Mouse (Mus musculus): Measurements from ENCODE around the gene Exosc5. TPM values are rescaled to one million over a fixed set of nuclear protein-coding genes. Genes with fewer than 3 reads are reported as not detected.

The Exosc5 gene
- polyA plus RNA-seq, 1 experiment from 2014 or later = 86.4 TPM

DNA sequence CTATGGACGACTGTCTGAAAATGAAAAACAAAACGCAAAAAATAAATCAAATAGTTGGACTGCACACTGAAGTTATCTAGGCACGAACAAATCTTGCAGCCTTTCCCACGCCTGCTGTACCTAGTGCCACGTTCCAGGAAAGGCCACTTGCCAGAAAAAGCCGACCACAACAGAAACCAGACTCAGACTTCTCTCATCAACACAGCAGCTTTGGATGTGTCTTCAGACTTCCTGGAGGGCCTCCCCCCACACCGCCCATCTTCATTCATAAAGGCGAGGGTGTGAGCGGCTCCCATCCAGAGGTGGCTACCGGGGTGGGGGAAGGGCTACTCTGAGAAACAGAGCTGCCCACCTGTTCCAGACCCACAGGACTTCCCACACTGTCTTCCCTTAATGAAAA, 14.8 kb upstream of the Exosc5 start:
- Histone ChIP-seq H3K4me1 (no peaks in the 10 kb centered on the region), H3K36me3 (peaks cover 26% of the 10 kb centered on the region), H3K27ac (no peak overlapping the region), H3K27me3 (no peaks in the 10 kb centered on the region), H3K4me3 (no peak overlapping the region), H3K4me2 (no peak overlapping the region), H3K9ac (no peak overlapping the region), H3K9me3 (no peaks in the 10 kb centered on the region)
- WGBS = 80% methylated on average over 10 of the region's 10 CpGs
- no peak for ATAC-seq (ENCODE audit: insufficient number of reproducible peaks, insufficient read depth, low FRiP score, low TSS enrichment, low read depth)

DNA sequence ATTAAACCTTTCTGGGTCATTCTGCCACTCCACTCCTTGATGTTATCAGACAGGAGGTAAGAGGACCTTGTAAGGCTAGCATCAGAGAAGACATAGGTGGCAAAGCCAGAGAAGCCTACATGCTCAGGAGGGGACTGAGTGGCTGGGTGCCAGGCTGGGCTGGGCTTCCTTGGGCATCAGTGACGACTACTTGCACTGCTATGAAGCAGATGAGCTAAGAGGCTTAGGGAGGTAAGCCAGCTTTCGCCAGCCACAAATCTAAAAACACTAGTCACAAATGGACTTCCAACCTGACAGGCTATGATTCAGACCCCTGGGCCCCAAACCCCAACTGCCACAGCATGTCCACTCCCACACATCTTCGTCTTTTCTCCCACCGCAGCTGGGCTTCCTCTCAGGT, 14.3 kb upstream of the Exosc5 start:
- ATAC-seq (ENCODE audit: insufficient number of reproducible peaks, insufficient read depth, low FRiP score, low TSS enrichment, low read depth) = no peak
- no peak overlapping the region for H3K27ac ChIP-seq
- 83% methylated on average over 4 of the region's 4 CpGs for WGBS

DNA sequence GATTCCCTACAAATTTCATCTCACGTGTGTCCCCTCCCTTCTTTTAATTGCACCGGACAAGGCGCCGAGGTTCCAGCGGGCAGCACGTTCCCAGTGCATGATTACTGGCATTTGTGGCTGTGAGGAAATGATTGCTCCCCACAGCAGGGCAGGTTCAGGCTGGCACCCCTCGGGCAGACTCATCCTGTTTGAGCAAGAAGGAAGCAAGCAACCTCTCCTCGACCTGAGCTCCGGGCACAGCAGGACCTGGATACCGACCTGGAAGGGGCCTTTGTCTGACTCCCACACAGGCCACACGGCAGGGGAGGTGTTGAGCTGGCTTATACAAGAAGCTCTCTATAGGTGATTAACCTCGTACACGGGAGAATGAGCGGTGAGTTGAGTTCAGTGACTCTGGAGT, 13.9 kb upstream of the Exosc5 start:
- H3K27ac ChIP-seq = no peak overlapping the region
- H3K4me1 ChIP-seq = no peaks in the 10 kb centered on the region
- no peaks in the 10 kb centered on the region for H3K27me3 ChIP-seq
- 53% methylated on average over 14 of the region's 14 CpGs for WGBS
- H3K9ac ChIP-seq = no peak overlapping the region
- ATAC-seq (ENCODE audit: insufficient number of reproducible peaks, insufficient read depth, low FRiP score, low TSS enrichment, low read depth) = no peak
- H3K4me2 ChIP-seq = no peak overlapping the region
- H3K4me3 ChIP-seq = no peak overlapping the region
- H3K9me3 ChIP-seq = no peaks in the 10 kb centered on the region
- H3K36me3 ChIP-seq = peaks cover 19% of the 10 kb centered on the region

More for the DNA sequence above, 14.3 kb upstream of the Exosc5 start:
- Histone ChIP-seq H3K9ac (no peak overlapping the region), H3K9me3 (no peaks in the 10 kb centered on the region), H3K4me1 (no peaks in the 10 kb centered on the region), H3K4me2 (no peak overlapping the region), H3K4me3 (no peak overlapping the region), H3K36me3 (peaks cover 22% of the 10 kb centered on the region), H3K27me3 (no peaks in the 10 kb centered on the region)

DNA sequence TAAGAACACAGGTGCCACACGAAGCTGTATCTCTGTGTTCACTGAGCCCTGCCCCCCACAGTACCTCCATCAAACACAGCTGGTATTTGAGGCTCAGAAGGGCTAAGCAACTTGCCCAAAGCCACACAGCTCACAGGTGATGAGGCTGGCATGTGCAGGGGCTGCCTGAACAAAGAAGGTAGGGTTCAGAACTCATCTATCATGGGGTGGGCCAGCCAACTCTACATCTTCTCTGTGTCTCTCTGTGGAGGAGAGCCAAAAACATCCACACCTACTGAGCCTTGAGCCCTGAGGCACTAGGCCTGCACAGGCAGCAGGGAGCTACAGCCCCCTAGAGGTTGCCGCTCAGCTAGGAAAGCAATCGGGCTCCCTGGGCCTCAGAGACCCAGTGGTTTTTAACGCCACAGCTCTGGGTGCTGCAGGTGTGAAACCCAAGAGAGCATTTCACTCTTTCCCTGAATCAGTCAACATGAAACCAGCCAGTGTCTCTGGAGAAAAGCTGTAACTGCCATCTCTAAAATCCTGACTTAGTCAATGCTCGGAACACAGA, 11.3 kb upstream of the Exosc5 start:
- Histone ChIP-seq H3K4me3 (no peak overlapping the region), H3K4me1 (no peaks in the 10 kb centered on the region), H3K27ac (no peak overlapping the region), H3K4me2 (no peak overlapping the region), H3K36me3 (peaks cover 3% of the 10 kb centered on the region; the same call in 1 of the 2 replicates), H3K9ac (no peak overlapping the region), H3K9me3 (no peaks in the 10 kb centered on the region), H3K27me3 (no peaks in the 10 kb centered on the region)
- WGBS = 49% methylated on average over 5 of the region's 5 CpGs
- ATAC-seq (ENCODE audit: insufficient number of reproducible peaks, insufficient read depth, low FRiP score, low TSS enrichment, low read depth) = no peak

DNA sequence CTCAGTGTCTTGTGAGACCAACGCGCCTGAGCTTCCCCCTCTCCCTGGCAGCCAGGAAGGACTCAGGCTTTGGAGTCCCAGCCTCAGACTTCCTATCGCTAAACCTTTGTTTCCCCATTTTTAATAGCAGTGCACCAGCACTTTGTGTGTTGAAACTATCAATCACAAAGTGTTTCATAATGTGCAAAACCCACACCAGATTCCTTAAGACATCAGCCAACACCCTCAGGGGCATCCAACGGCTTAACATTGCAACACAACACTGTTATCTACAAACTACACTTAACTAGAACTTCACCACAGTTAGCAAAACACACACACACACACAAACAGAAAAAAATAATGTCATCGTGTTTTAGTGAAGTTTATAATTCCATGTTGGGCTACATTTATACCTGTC, 9.1 kb upstream of the Exosc5 start:
- ATAC-seq (ENCODE audit: insufficient number of reproducible peaks, insufficient read depth, low FRiP score, low TSS enrichment, low read depth) = no peak
- WGBS = 68% methylated on average over 5 of the region's 5 CpGs
- peaks cover 3% of the 10 kb centered on the region; the same call in 1 of the 2 replicates for H3K36me3 ChIP-seq
- no peaks in the 10 kb centered on the region for H3K27me3 ChIP-seq
- no peak overlapping the region for H3K27ac ChIP-seq
- no peaks in the 10 kb centered on the region for H3K4me1 ChIP-seq
- no peak overlapping the region for H3K4me3 ChIP-seq
- H3K9me3 ChIP-seq = no peaks in the 10 kb centered on the region
- H3K4me2 ChIP-seq = no peak overlapping the region
- no peak overlapping the region for H3K9ac ChIP-seq

DNA sequence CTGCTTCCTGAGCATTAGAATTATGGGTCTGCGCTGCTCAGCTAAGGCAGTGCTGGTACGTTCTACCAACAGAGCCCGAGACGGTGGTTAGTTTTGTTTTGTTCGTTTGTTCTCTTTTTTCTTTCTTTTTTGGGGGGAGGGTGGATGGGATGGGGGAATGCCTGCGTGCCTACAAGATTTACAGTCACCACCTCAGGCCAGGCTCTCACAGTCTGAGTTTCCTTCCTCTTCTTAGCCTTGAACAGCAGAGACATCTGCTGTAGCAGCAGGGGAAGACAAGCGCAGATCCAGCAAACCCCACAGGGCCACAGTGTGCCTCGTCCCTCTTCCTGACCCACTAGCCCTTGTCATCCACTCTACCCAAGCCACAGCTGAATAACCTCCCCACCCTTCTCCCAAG, 7.7 kb upstream of the Exosc5 start:
- H3K36me3 ChIP-seq = no peaks in the 10 kb centered on the region; the same call in 1 of the 2 replicates
- H3K27ac ChIP-seq = no peak overlapping the region
- H3K4me3 ChIP-seq = no peak overlapping the region
- no peaks in the 10 kb centered on the region for H3K4me1 ChIP-seq
- no peaks in the 10 kb centered on the region for H3K9me3 ChIP-seq
- WGBS = 89% methylated on average over 8 of the region's 8 CpGs
- no peak overlapping the region for H3K9ac ChIP-seq
- no peak for ATAC-seq (ENCODE audit: insufficient number of reproducible peaks, insufficient read depth, low FRiP score, low TSS enrichment, low read depth)
- H3K27me3 ChIP-seq = no peaks in the 10 kb centered on the region
- no peak overlapping the region for H3K4me2 ChIP-seq

DNA sequence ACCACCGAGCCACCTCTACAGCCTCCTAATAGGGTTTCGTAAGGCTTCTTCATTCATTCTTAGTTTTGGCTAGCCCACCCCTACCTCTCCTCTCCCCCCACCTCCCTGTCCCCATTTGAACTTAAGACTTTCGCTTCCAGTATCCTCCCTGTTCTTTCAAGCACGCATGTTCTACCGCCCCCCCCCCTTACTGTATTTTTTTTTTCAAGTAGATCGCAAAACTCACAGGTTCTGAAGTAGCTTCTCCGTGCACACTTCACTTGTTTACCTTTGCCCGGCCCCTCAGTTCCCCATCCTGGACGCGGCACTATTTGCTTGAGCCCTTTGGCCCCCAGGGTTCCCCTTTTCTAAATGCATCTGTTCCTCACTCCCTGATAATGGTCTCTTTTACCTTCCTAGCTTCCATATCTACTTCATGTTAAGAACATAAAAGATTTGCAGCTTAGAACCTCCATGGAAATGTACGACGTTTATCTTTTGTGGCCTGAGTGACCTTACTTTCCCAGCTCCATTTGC, 6.7 kb upstream of the Exosc5 start:
- H3K4me2 ChIP-seq = no peak overlapping the region
- no peaks in the 10 kb centered on the region for H3K9me3 ChIP-seq
- H3K4me3 ChIP-seq = no peak overlapping the region
- H3K27me3 ChIP-seq = no peaks in the 10 kb centered on the region
- H3K36me3 ChIP-seq = no peaks in the 10 kb centered on the region; the same call in 1 of the 2 replicates
- WGBS = 92% methylated on average over 12 of the region's 12 CpGs
- no peak overlapping the region for H3K9ac ChIP-seq
- H3K27ac ChIP-seq = no peak overlapping the region
- no peak for ATAC-seq (ENCODE audit: insufficient number of reproducible peaks, insufficient read depth, low FRiP score, low TSS enrichment, low read depth)
- peaks cover 4% of the 10 kb centered on the region for H3K4me1 ChIP-seq

DNA sequence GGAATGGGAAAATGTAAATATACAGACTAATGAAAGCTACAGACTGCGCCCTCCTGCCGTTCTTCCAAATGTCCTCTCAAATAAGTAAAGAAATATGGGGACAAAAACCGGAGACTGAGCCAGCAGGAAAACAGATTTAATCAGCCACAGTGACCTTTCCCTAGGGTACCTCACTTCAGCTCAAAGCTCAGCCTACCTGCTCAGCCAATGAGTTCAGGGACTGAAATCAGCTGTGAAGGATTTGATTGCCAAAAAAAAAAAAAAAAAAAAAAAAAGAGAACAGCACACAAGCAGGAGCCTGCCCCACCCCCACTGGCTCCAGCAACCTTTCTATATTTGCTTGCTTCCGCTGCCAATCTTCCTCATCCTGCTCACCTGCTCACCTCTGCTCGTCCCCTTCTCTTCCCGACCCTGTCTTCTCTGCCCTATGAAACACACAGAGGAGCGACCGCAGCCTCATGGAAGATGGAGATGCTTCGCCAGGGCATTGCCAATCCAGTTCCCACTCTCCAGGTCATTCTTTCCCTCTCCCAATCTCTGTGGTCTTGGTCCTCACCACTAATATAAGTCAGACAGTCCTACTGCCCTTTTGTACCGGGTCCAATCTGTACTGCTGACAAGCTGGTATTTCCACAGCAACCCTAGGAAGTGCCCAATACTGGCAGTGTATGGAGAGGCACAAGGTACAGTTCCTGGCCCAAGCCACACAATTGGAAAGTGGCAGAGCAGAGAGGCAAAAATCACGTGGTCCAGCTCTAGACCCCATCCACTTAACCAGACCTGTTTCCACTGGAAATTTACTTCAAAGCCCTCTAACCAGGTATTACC, 3.1 kb upstream of the Exosc5 start:
- H3K9ac ChIP-seq = no peak overlapping the region
- H3K27ac ChIP-seq = no peak overlapping the region
- 73% methylated on average over 11 of the region's 11 CpGs for WGBS
- no peaks in the 10 kb centered on the region; the same call in 1 of the 2 replicates for H3K36me3 ChIP-seq
- peaks cover 20% of the 10 kb centered on the region for H3K4me1 ChIP-seq
- H3K9me3 ChIP-seq = no peaks in the 10 kb centered on the region
- no peak overlapping the region for H3K4me2 ChIP-seq
- ATAC-seq (ENCODE audit: insufficient number of reproducible peaks, insufficient read depth, low FRiP score, low TSS enrichment, low read depth) = no peak
- H3K27me3 ChIP-seq = no peaks in the 10 kb centered on the region
- H3K4me3 ChIP-seq = no peak overlapping the region

DNA sequence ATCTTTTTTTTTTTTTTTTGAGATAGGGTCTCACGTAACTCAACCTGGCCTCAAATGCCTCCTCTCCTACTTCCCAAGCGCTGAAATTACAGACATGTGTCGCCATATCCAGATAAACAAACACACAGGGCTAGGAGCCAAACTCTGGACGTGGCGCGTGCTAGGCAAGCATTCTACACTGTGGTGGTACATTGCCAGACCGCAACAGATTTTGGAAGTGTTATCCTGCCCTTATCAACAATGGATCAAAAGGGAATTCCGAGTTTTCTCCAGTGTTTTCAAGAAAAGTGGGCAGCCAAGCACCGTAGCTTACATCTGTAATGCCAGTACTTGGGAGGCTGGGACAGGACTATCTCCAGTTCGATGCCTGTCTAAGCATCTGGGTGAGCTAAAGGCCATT, 1.2 kb upstream of the Exosc5 start:
- 35% methylated on average over 10 of the region's 10 CpGs for WGBS
- Histone ChIP-seq H3K9me3 (no peaks in the 10 kb centered on the region), H3K4me3 (peak overlapping the region; percentile 71), H3K36me3 (peaks cover 9% of the 10 kb centered on the region), H3K4me1 (peaks cover 20% of the 10 kb centered on the region), H3K9ac (peak overlapping the region; percentile 80), H3K4me2 (peak overlapping the region; percentile 86), H3K27ac (no peak overlapping the region), H3K27me3 (no peaks in the 10 kb centered on the region)
- ATAC-seq (ENCODE audit: insufficient number of reproducible peaks, insufficient read depth, low FRiP score, low TSS enrichment, low read depth) = no peak

DNA sequence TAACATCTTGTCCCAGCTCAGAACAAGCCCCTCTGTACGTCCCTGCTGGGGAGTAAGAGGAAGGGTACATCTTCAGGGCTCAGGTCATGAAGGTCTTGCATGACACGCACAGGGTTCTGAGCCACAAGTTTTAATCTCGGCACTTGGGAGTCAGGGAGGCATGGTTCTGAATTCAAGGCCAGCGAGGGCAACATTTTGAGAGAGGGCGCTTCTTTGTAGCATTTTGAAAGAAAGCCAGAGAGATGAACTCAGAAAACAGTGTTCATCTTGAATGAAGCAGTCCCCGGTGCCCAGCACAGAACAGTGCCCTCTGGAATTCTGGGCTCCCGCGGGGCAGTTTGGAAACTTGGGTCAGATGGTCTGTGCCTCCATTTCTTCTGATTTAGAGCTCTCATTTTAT, 7.4 kb downstream of the Exosc5 start:
- H3K9me3 ChIP-seq = no peaks in the 10 kb centered on the region
- H3K36me3 ChIP-seq = peaks cover 68% of the 10 kb centered on the region
- WGBS = 94% methylated on average over 8 of the region's 8 CpGs
- no peak for ATAC-seq (ENCODE audit: insufficient number of reproducible peaks, insufficient read depth, low FRiP score, low TSS enrichment, low read depth)
- H3K4me1 ChIP-seq = no peaks in the 10 kb centered on the region; the same call in 1 of the 2 replicates
- H3K9ac ChIP-seq = no peak overlapping the region
- H3K27me3 ChIP-seq = no peaks in the 10 kb centered on the region
- no peak overlapping the region for H3K4me3 ChIP-seq
- H3K27ac ChIP-seq = no peak overlapping the region
- H3K4me2 ChIP-seq = no peak overlapping the region

DNA sequence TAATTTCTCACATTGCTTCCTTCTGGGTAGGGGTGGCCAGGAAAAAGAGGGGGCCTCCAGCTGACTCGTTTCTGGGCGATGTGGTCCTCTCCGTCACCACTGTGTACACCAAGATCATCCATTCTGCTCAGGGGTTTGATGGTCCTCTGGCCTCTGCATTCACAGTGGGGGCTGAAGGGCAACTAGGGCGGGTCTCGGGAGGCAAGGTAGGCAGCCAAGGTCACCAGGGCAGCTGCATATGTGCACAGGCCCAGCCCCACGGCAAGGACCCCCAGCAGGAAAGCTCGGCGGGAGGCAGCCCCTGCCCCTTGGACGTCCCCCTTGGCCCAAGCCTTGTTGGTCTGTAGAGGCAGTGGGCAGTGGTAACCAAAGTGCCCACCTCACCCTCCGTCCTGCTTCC, 10.2 kb downstream of the Exosc5 start:
- no peak overlapping the region for H3K4me3 ChIP-seq

DNA sequence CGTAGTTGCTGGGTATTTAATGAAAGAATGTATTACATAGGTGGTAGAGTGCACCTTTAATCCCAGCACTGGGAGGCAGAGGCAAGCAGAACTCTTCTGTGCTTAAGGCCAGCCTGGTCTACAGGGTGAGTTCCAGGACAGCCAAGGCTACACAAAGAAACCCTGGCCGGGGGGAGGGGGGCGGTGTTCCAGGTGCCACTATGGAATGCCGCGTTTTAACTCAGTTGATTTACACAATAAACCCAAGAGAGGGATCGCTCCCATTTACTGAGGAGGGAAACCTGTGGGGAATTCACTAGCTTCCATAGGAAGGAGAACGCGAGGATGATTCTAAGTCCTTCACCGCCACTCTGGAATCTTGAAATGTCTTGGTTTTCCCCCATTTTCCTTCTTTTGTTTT, 10.7 kb downstream of the Exosc5 start:
- 83% methylated on average over 9 of the region's 9 CpGs for WGBS
- Histone ChIP-seq H3K4me1 (peaks cover 2% of the 10 kb centered on the region), H3K9ac (no peak overlapping the region), H3K36me3 (peaks cover 47% of the 10 kb centered on the region), H3K9me3 (no peaks in the 10 kb centered on the region), H3K4me2 (no peak overlapping the region), H3K4me3 (no peak overlapping the region), H3K27me3 (peaks cover 20% of the 10 kb centered on the region), H3K27ac (no peak overlapping the region)
- ATAC-seq (ENCODE audit: insufficient number of reproducible peaks, insufficient read depth, low FRiP score, low TSS enrichment, low read depth) = no peak

More for the DNA sequence above, 10.2 kb downstream of the Exosc5 start:
- Histone ChIP-seq H3K27me3 (peaks cover 16% of the 10 kb centered on the region), H3K36me3 (peaks cover 51% of the 10 kb centered on the region), H3K27ac (no peak overlapping the region), H3K9ac (no peak overlapping the region), H3K4me2 (no peak overlapping the region), H3K9me3 (no peaks in the 10 kb centered on the region), H3K4me1 (no peaks in the 10 kb centered on the region; the same call in 1 of the 2 replicates)
- ATAC-seq (ENCODE audit: insufficient number of reproducible peaks, insufficient read depth, low FRiP score, low TSS enrichment, low read depth) = no peak
- WGBS = 90% methylated on average over 10 of the region's 10 CpGs

Measured in embryonic facial prominence, embryonic 13.5 days (tissue).